Mouse (Mus musculus) small intestine, adult 2 months (tissue): Measurements from ENCODE around the gene Dbil5.

Experiments
- CTCF ChIP-seq: fragments of 200-500 bp; IDR thresholded peaks from 2 replicates; pipeline ENCODE4 v1.5.1; 2012; ENCODE audit warnings: low read depth, mild to moderate bottlenecking, control low read depth, inconsistent platforms, low read length, moderate library complexity, mixed read lengths; ENCODE audit not compliant: insufficient replicate concordance, insufficient read length; ENCODE audit errors: extremely low read depth
- POLR2A ChIP-seq: fragments of 200-500 bp; IDR thresholded peaks from 2 replicates; pipeline ENCODE4 v1.6.1; 2012; ENCODE audit warnings: low read depth, mild to moderate bottlenecking, control low read depth, inconsistent platforms, low read length, moderate library complexity

DNA sequence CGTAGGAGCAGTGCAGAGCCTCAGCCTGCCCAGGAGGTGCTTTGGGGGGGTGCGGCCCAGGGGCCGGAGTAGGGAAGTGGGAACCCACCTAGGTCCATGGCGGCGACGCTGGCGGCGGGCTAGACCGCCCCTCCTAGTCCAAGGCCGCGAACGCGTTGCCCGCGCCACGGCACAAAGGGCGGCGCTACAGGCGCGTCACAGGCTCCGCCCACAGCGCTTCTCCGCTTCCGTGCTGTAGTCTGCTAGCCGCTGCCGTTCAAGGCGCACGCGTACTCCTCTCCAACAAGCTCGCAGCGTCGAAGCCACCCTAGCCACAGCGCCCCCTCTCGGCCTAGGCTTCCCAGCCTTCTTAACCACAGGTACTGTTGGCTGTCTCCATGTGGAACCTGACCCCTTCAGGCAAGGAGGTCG, at the start of gene Dbil5, which contains the start of gene Gemin4:
- TF ChIP-seq CTCF = peak; percentile 97
- peak; percentile 60 for TF ChIP-seq POLR2A
